Mouse (Mus musculus) ovary, postnatal 36 days (tissue): ENCODE results near the gene Tshb.

Experiments used
- DNase-seq: peaks from one replicate; pipeline ENCODE4 v3.0.0; 2022; ENCODE audit warnings: low spot score, mixed read lengths

The Tshb gene

GRCm38 (mm10) chr3:102782618-102783017 lies at the start of gene Tshb:
Tshb (minus strand) TSS chr3:102782718.
- no peak for DNase-seq

GRCm38 (mm10) chr3:102803937-102804336 lies 21.4 kb upstream of the Tshb start:
- DNase-seq: peak; percentile 53

GRCm38 (mm10) chr3:102787369-102787768 lies 4.9 kb upstream of the Tshb start:
- no peak for DNase-seq

GRCm38 (mm10) chr3:102773018-102773417 lies 9.5 kb downstream of the Tshb start:
- DNase-seq: no peak

GRCm38 (mm10) chr3:102764850-102765249 lies 17.7 kb downstream of the Tshb start:
- no peak for DNase-seq

- DNase-seq: no peak
These were observed 18.7 kb downstream of the Tshb start for GRCm38 (mm10) chr3:102763713-102764400.

- no peak for DNase-seq
These were observed 20.1 kb downstream of the Tshb start for GRCm38 (mm10) chr3:102762388-102762787.

GRCm38 (mm10) chr3:102760236-102760635 lies 22.3 kb downstream of the Tshb start:
- DNase-seq: no peak

- DNase-seq: no peak
These were observed 25.5 kb downstream of the Tshb start for GRCm38 (mm10) chr3:102757019-102757418.

- no peak for DNase-seq
These were observed 26.7 kb downstream of the Tshb start for GRCm38 (mm10) chr3:102755801-102756200.

- no peak for DNase-seq
These were observed 30.1 kb downstream of the Tshb start for GRCm38 (mm10) chr3:102752457-102752856.

GRCm38 (mm10) chr3:102752053-102752452 lies 30.5 kb downstream of the Tshb start:
- no peak for DNase-seq

GRCm38 (mm10) chr3:102751536-102751935 lies 31.0 kb downstream of the Tshb start:
- no peak for DNase-seq

- DNase-seq: no peak
These were observed 31.4 kb downstream of the Tshb start for GRCm38 (mm10) chr3:102751136-102751535.

- no peak for DNase-seq
These were observed 33.8 kb downstream of the Tshb start for GRCm38 (mm10) chr3:102748686-102749085.

GRCm38 (mm10) chr3:102748038-102748437 lies 34.5 kb downstream of the Tshb start:
- no peak for DNase-seq

GRCm38 (mm10) chr3:102746174-102746573 lies 36.3 kb downstream of the Tshb start:
- DNase-seq: no peak

- no peak for DNase-seq
These were observed 37.9 kb downstream of the Tshb start for GRCm38 (mm10) chr3:102744657-102745056.

- no peak for DNase-seq
These were observed 38.6 kb downstream of the Tshb start for GRCm38 (mm10) chr3:102743781-102744471.

GRCm38 (mm10) chr3:102743202-102743601 lies 39.3 kb downstream of the Tshb start:
- DNase-seq: no peak

- no peak for DNase-seq
These were observed 39.8 kb downstream of the Tshb start for GRCm38 (mm10) chr3:102742725-102743124.

GRCm38 (mm10) chr3:102738926-102739325 lies 43.6 kb downstream of the Tshb start:
- DNase-seq: no peak

- DNase-seq: no peak
These were observed 44.2 kb downstream of the Tshb start for GRCm38 (mm10) chr3:102738161-102738901.
